Mouse (Mus musculus) liver, postnatal 0 days (tissue): ENCODE measurements around the gene Hist1h4d.

Source experiments
- CTCF ChIP-seq: sonication (generic); IDR thresholded peaks from 2 replicates; pipeline ENCODE4 v1.5.1; 2016; ENCODE audit warnings: antibody characterized with exemption, low read depth
- EP300 ChIP-seq: IDR thresholded peaks from 2 replicates; pipeline ENCODE4 v1.6.1; 2016; ENCODE audit warnings: antibody characterized with exemption, low read depth, mild to moderate bottlenecking

- peak; percentile 25; the same call in 1 of the 2 replicates for TF ChIP-seq EP300
- TF ChIP-seq CTCF, result peak; percentile 5; the same call in 1 of the 2 replicates
Observed at GRCm38 (mm10) chr13:23535137-23536075, 46.0 kb upstream of the Hist1h4d start, which contains the start of gene Hist1h3g.
